Mouse (Mus musculus) heart, adult 2 months (tissue): ENCODE measurements around the gene Lcmt1.

ENCODE experiments used
- CTCF ChIP-seq: fragments of 200-600 bp; IDR thresholded peaks from 2 replicates; pipeline ENCODE4 v1.8.1; 2022; ENCODE audit warnings: antibody characterized with exemption, mild to moderate bottlenecking, moderate library complexity
- POLR2A ChIP-seq: fragments of 200-500 bp; IDR thresholded peaks from 2 replicates; pipeline ENCODE4 v1.6.1; 2011; ENCODE audit warnings: mild to moderate bottlenecking, low read depth, low read length, control low read depth; ENCODE audit not compliant: insufficient read depth

DNA sequence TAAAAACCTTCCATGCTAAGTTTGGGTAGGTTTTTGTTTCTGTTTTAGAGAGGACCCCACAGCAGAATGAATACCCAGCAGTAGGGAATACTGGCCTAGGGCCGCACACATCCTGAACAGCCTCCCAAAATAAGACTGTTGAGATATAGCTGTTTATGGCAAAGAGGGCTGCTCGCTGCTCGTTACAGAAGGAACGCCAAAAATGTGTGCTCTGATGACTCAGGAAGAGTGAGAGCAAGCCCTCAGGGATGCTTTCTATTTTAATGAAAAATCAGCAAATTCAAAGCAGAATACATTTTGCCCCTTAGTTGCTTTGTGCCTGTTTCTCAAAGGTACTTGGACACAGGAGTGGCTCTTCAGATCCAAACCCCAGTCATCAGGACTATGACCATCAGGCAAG lies 41.7 kb upstream of the Lcmt1 start:
- no peak for TF ChIP-seq POLR2A
- TF ChIP-seq CTCF: no peak
